Mouse (Mus musculus) urinary bladder, postnatal 14 days (tissue): Measurements from ENCODE around the gene Hoxa11.

Source experiments
- DNase-seq: peaks from one replicate; pipeline ENCODE4 v3.0.0; 2021; ENCODE audit warnings: low spot score

Gene Hoxa11

GRCm38 (mm10) chr6:52265306-52265912 lies 19.8 kb upstream of the Hoxa11 start:
- no peak for DNase-seq

- no peak for DNase-seq
Observed at GRCm38 (mm10) chr6:52264106-52264790, 18.6 kb upstream of the Hoxa11 start.

- no peak for DNase-seq
Observed at GRCm38 (mm10) chr6:52263321-52263585, 17.6 kb upstream of the Hoxa11 start.

DNA sequence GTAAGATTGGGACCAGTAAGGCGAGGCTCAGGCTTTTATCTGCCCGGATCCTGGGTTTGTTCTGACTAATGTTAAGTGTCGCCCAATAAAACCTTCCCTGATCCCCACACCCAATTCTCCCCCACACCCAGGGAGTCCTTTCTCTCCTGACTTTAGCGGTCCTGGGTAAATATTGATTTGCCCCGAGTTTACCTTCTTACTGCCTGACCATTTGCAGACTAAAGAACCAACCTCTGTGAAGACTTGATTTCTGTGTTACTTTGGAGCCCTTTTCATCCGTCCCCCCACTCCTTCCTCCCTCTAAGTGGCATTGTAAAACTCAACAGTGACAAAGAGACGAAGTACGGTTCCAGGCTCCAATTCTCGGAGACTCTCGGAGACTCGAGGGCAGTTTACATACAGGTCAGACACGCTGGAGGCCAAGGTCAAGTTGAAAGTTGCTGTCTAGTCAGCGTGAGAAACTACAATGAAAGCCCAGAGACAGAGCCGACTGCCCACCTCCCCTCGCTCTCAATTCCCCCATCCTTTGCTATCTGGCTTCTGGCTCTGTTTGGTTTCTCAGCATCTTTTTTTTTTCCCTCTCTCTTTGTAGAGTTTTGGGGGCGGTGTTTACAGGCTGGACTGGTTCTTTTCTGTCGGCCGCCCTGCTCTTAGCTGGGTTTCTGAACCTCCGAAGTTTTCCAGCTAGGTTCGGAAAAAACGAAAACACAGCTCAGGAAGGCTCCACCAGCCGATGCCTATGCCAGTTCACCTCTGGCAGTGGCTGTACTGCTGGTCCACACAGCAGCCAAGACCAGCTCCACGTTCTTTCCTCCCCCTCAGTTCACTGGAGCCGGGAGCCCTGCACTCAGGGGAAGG lies 17.1 kb upstream of the Hoxa11 start:
- DNase-seq, result no peak

- DNase-seq, result no peak
Observed at GRCm38 (mm10) chr6:52261751-52262462, 16.3 kb upstream of the Hoxa11 start.

DNA sequence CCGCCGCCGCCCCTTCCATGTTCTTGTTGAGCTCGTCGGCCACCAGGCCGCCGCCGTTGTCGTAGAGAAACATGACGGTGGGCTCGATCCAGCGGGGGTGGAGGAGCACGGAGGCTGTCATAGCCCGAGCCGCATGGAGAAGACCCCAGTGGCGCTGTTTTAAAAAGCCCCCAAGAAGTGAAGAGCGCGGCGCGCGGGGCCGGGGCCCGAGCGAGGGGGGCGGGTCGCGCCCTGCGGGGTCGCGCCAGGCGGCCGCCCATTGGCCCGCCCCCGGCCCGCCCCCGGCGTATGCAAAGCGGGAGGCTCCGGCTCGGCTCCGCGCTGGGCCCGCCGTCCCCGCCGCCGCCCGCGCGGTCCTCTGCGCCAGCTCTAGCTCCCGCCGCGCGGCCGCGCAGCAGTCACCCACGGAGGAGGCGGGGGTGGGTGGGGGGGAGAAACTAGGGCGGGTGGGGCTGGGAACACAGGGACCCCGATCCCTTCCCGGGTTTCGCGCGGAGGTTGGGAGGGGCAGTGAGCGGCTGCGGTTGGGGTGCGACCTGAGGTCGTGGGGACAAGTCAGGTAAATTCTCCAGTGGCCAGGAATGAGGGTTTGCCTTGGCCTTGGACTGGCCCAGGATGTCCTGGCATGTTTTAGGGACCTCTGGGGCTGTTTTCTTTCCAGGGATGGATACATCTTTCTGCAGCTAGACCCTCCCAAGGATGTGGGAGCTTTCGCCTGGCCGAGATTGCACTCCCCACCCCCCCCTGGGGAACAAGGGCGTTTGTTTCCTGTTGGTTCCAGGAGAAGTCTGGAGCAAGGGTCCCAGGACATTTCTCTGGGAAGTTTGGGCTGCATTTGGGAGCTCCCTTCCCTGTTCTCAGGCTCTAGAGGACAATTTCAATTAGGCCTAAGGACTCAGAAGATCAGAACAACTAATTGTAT lies 15.3 kb upstream of the Hoxa11 start, which contains the start of gene Hoxa13:
Gene Hoxa13 (minus strand): TSS at position 227 of the 922 bp plus-strand sequence.
- peak; percentile 74 for DNase-seq

DNA sequence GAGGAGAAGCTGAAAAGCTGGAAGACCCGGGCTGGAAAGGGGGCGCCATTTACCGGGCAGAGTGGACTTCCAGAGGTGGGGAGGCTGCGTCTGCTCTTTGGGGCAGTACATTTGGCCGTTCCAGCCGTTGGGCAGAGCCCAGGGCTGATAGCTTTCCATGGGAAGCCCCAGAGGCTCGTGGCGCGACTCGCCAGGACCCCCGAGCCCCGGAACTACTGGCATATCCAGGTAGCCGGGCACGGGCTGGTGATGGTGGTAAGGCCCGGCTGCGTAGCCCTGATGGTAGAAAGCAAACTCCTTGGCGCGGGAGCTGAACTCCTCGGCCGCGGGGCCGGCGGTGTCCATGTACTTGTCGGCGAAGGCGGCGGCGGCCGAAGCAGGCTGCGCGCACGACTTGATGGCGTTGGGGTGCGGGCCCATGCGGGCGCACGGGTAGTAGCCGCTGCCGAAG lies 14.2 kb upstream of the Hoxa11 start:
- DNase-seq, result peak; percentile 59

DNA sequence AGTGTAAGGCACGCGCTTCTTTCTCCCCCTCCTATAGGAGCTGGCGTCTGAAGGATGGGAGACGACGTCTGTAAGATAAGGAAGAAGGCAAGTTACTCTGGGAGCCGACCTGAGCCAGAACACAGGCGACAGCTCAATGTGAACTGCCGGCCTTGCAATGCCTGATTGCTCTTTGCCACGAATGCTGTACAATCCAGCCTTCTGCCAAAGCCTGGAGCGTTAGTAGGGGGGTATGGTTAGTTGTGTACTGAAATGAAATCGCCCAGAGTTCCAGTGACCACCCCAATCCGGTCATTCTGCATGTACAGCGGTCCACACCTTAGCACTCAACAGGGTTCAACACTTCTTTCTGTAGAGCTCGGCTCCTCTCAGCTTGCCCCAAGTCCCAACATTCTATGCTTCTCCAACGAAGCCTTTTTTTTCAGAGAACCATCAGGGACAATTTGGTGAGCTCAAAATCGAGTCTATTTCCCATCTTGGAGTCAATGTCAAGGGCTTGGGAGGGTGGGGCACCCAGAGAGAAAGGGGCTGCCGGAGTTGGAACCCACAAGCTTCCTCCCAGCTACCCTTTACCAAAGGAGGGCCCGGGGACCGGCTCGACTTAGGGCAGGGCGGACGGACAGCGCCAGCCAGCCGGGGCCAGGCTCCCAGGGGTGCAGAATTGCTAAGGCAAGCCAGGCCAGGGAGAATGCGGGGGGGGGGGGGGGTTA lies 13.6 kb upstream of the Hoxa11 start:
- DNase-seq, result no peak

DNA sequence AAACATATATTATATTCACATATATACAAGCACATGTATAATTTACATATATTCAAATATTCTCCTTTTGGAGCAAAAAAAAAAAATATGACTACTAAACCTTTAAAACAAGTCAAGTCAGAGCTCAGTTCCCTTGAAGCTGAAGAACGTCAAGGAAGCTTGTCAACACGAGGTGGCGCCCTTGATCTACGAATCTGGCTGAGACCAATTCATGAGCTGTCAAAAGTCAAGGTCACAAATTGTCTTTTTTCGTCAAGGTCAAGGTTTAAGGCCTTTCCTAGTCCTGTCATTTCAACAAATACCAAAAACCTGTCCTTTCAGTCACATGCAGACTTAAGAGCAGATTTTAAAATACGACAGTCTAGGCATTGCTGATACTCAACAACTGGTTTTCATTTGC lies 11.3 kb upstream of the Hoxa11 start:
- DNase-seq, result peak; percentile 91

- peak; percentile 74 for DNase-seq
Observed at GRCm38 (mm10) chr6:52253511-52254500, 8.2 kb upstream of the Hoxa11 start.

DNA sequence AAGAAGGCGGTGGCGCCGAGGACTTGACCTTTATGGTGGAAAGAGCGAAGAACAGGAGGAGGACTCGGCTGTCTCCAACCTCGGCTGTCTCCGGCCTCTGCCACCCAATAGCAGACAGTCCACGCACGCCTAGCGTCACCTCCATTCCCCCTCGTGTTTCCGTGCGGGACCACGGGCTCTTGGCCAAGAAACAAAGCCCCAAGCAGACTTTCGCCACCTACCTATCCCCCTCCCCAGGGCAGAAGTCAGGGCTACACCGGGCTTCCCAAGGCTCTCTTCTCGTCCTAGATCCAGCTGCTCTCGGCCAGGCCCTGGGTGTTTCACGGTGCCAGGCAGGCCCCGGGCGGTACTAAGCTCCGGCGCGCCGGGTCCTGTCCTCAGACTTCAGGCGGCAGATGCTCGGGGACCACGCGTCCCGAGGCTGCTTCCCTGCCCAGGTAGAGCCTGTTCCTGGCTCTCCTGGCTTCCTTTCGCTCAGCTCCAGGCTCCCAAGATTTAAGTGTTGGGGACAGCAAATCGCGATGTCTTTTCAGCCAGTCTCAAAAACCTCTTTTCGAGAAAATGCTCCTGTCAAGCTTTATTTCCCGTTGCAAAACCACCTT lies 7.3 kb upstream of the Hoxa11 start:
- DNase-seq, result peak; percentile 53

- DNase-seq, result peak; percentile 35
Observed at GRCm38 (mm10) chr6:52252016-52252774, 6.6 kb upstream of the Hoxa11 start.

- DNase-seq, result no peak
Observed at GRCm38 (mm10) chr6:52251177-52251879, 5.7 kb upstream of the Hoxa11 start.

GRCm38 (mm10) chr6:52249826-52250225 lies 4.2 kb upstream of the Hoxa11 start:
- no peak for DNase-seq

DNA sequence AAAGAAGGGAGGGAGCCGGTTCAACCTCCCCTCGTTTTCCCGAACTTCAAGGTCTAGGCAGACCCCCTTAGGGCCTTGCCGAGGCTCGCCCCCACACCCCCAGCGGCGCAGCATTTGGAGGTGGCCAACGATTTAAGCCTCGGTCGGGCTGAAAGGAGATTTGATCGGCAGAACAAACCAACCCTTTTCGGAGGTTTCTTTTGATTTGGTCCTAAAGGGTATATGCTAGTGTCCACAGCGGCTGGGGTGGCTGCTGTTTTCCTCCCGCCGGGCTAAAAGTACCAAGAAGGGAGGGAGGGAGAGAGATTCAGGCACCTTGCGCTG lies 3.8 kb upstream of the Hoxa11 start:
- no peak for DNase-seq

DNA sequence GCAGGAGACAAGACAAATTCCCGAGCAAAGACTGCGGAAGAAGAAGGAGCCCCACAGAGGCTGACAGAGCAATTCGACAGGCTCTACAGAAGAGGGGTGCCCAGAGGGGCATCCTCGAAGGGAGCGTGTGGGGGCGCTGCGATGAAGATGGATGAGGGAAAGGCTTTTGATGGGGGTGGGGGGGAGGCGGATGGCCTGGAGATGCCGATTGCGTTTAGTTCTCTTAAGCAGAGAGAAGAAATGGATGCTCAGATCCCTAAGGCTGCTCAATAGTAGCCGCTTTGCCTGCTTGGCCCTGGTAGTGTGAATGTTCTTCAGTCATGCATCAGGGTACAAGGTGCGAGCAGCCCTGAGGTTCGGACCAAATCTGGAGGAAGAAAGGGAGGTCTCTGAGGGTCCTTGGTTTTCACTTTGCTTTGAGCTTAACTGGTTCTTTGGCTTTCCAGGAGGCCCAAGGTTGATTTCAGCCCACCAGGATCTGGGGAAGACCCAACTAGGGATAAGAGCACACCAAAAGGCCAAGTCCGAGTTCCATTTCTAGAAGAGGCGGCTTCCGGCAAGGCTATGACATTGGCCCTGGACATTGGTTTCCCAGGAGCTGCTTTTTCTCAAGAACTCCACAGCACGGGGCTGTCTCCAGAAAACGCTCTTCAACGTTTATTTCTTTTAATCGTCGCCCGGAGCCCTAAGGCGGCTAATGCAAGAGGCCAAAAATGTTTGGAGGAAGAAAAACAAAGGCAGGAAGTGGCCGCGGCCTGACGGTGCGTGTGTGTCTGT lies 3.2 kb upstream of the Hoxa11 start:
- peak; percentile 51 for DNase-seq
